Mouse (Mus musculus) lung, postnatal 4 days (tissue): ENCODE measurements around the gene Dnah12.
A peak's percentile ranks its signal among the peaks of the same experiment; 100 is the strongest.

ENCODE experiments used
- DNase-seq, 2 experiments: peaks; one replicate each; pipeline ENCODE4 v3.0.0; 2021

The Dnah12 gene

DNA sequence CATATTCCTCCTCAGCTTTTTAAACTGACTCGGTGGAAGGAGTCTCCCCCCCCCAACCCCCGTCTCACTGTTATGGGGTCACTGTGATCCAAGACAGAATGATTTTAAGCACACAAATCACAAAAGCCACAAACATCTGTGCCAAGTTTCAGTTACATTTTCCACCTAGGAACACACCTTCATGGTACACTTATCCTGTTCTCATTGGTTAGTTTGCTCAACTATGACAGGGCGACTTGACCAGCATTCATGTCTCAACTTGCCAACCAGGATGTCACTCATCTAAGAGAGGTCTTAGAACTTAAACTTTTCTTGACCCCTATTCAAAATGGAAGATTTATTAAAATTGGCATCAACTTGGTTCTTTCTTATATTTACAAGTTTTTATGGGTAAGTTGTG, 31.8 kb downstream of the Dnah12 start:
- DNase-seq: no peak

DNA sequence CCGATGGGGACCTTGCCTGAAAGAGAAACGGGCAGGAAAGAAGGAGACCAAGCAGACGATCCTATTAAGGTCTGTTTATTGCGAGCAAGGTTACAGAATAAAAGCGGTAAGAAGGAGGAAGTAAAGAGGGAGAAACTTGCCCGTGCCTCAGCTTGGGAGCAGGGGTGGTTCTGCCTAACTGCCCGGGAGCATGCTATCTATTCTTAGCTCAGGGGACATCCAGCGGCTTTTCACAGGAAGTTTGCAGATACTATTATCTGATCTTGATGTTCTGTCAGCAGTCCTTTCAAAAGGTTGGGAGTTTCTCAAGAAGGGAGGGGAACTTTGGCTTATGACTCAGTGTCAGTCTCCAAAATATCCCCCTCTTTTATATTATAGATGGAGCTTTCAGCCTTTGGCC, 65.5 kb downstream of the Dnah12 start:
- DNase-seq: no peak

GRCm38 (mm10) chr14:26764827-26765226, 71.8 kb downstream of the Dnah12 start:
- no peak for DNase-seq

DNA sequence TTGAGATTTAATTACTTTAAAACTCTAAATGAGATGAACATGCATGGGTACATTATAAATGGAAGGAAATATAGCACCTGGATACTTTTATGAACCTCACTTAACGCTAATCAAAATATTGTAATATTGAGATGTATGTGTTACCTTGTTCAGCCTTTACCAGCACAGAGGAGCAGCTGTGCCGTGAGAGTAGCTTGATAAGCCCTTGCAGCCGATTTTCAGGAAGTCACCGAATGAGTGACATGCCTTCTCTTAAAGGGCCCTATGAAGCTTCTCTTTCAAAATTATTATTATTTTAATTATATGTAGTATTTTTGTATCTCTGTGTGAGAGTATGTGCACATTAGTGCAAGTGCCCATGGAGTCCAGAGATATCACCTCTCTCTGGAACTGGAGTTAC, 75.1 kb downstream of the Dnah12 start:
- no peak for DNase-seq

- no peak for DNase-seq
Measured at GRCm38 (mm10) chr14:26773536-26773935, 80.5 kb downstream of the Dnah12 start.

GRCm38 (mm10) chr14:26783731-26784130, 90.7 kb downstream of the Dnah12 start:
- no peak for DNase-seq

GRCm38 (mm10) chr14:26785695-26786094, 92.6 kb downstream of the Dnah12 start:
- DNase-seq: peak in 1 of 2 experiments; percentile 13

DNA sequence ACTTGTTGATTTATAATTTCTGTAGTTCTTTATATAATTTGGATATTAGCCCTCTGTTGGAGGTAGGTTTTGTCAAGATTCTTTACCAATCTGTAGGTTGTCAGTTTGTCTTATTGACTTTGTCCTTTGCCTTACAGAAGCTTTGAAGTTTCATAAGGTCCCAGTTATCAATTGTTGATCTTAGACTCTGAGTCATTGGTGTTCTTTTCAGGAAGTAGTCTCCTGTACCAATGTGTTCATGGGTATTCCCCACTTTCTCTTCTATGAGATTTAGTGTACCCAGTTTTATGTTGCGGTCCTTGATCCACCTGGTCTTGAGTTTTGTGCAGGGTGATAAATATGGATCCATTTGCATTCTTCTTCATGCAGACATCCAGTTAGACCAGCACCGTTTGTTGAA, 101.4 kb downstream of the Dnah12 start:
- no peak for DNase-seq

GRCm38 (mm10) chr14:26798330-26798729, 105.3 kb downstream of the Dnah12 start:
- DNase-seq: no peak

- DNase-seq: no peak
Measured at GRCm38 (mm10) chr14:26799286-26799685, 106.2 kb downstream of the Dnah12 start.

DNA sequence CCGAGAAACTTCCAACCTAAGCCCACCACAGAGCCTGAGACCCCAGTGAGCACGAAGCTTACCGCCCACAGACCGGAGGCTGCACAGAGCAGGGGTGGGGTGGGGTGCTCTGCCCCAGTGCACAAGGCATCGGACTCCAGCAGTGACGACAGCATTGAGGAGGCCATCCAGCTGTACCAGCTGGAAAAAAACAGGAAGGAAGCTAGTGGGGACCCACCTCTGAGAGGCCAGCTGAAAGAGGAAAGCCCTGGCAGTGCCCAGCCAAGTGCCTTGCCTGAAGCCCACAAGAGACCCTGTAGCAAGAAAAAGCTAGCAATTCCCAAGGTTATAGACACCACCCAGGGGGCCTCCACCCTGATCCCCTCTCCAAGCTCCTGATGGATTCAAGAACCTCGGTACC, 112.4 kb downstream of the Dnah12 start:
- DNase-seq: no peak

DNA sequence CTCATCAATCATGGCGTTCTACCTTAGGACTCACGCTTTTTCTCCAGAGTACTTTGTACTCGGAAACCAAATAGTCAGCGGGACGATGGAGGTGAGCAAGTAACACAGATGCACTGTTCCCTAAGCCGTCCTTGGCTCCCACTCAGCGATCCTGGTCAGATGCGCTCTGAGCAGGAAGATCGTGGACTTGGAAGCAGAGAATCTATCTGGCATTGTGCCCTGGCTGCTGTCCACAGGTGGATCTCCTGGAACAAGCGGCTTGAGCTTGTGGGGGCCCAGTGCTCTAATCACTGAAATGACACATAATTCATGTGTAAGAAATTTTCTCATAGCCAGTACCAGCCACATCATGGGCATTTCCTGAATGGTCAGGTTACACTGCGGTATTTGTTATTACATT, 119.7 kb downstream of the Dnah12 start:
- no peak for DNase-seq

- DNase-seq: no peak
Measured at GRCm38 (mm10) chr14:26813871-26814270, 120.8 kb downstream of the Dnah12 start.

DNA sequence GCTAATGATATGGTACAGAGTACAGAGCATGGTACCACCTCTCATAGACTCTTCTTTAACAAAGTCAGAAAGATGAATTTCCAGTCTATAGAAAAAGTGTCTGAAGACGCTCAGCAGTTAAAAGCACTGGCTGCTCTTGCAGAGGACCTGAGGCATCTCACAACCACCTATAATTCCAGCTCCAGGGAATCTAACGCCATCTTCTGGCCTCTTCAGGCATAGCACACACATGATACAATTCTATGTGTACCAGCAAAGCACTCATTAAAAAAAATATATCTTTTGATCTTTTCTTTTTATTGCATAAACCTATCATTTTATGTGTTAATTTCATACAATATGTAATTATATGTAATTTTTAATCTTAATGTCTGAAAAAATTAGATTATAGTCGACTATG, 121.8 kb downstream of the Dnah12 start:
- DNase-seq: no peak

GRCm38 (mm10) chr14:26816785-26817184, 123.7 kb downstream of the Dnah12 start:
- no peak for DNase-seq

DNA sequence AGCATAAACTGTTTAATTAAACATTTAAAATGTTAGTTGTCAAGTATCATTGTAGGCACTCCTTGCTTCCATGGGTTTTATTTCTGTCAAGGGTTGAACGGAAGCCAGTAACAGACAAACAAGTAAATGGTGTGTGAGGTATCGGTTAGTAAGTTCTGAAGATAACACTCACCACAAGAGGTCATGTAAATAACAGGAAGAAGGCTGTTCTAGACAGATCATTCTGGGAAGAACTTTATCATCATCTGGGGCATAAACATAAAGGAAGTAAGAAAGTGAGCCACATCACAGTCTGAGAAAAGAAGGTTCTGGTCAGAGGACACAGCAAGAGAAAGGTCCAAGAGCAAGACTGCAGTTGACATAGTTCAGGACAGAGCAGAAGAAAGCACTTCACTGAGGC, 132.9 kb downstream of the Dnah12 start:
- DNase-seq: no peak

- DNase-seq: no peak
Measured at GRCm38 (mm10) chr14:26853053-26853452, 160.0 kb downstream of the Dnah12 start.

DNA sequence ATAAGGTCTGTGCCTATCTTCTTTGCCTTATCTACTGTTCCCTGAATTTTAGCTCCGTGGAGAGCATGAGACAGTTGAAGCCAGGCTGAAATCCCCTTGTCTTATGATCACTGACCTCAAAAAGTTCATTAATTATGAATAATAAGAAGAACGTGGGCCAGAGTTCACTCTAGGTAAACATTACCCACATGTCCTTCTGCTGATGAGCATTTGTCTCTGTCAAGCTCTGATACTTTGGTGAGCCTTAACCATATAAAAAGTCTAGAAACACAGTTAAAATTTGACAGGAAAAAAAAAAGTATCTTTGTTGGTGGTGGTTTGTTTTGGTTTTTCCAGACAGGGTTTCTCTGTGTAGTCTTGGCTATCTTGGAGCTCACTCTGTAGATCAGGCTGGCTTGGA, 161.0 kb downstream of the Dnah12 start:
- DNase-seq: no peak

- DNase-seq: peak; percentile 25 to 40
Measured at GRCm38 (mm10) chr14:26858364-26858763, 165.3 kb downstream of the Dnah12 start.

- no peak for DNase-seq
Measured at GRCm38 (mm10) chr14:26859024-26859423, 165.9 kb downstream of the Dnah12 start.

- no peak for DNase-seq
Measured at GRCm38 (mm10) chr14:26867356-26867755, 174.3 kb downstream of the Dnah12 start.

DNA sequence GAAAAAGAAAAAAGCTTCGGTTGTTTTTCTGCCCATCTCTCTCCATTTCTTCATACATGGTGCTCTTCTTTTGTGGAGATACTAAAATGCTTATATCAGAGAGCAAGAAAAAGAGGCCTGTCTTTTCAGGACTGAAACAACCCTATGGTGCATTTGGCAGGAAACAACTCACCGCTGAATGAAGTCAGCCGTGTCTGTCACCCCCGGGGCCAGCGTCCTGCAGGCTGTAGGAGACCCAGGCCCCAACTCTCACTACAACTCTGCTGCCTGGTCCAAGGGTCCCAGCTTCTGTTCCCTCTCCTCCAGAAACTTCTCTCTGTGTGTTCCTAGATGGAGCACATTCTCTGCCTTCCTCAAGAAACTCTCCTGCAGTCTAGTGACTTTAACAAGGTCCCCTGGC, 175.2 kb downstream of the Dnah12 start:
- no peak for DNase-seq

- no peak for DNase-seq
Measured at GRCm38 (mm10) chr14:26878756-26879155, 185.7 kb downstream of the Dnah12 start.

- DNase-seq: no peak
Measured at GRCm38 (mm10) chr14:26879976-26880375, 186.9 kb downstream of the Dnah12 start.

DNA sequence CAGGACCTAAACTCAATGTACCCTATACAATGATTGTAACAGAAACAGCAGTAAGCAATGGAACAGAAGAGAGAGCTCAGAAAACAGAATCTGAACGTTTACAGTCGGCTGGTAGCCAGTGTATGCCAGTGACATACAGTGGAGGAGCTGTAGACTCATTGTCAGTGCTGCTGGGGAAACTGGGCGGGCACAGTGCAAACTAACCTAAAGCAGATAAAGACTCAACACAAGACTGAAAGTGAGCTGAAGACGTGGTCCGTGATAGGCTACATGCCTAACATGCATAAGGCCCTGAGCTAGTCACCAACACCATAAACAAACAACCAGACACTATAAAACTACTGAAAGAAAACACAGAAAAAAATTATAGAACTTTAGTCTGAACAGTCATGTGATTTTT, 188.6 kb downstream of the Dnah12 start:
- no peak for DNase-seq

- DNase-seq: no peak
Measured at GRCm38 (mm10) chr14:26887244-26887643, 194.2 kb downstream of the Dnah12 start.
